Mouse (Mus musculus) liver, embryonic 14.5 days (tissue): ENCODE measurements around the gene Stag3. TPM values are rescaled to one million over a fixed set of nuclear protein-coding genes. Genes with fewer than 3 reads are reported as not detected.
A peak's percentile ranks its signal among the peaks of the same experiment; 100 is the strongest.

Source experiments
- ATAC-seq: fragments of 200-750 bp; cut with Nextera tagmentation; 2 replicates; pipeline ENCODE4 v1.8.0; 2017; ENCODE audit warnings: moderate number of reproducible peaks, mild to moderate bottlenecking, moderate library complexity; ENCODE audit not compliant: insufficient read depth
- DNase-seq, 3 experiments: peaks; one replicate each; pipeline ENCODE4 v3.0.0-alpha.2; 2012 to 2013; ENCODE audit warnings: low read depth in 3 of 3, low spot score in 3 of 3
- H3K27ac ChIP-seq: fragments of 300-500 bp; sonication (generic); 2 replicates; pipeline ENCODE4 v1.5.1; 2014; ENCODE audit warnings: moderate library complexity, mild to moderate bottlenecking, control low read depth, inconsistent platforms
- H3K27me3 ChIP-seq: fragments of 300-500 bp; sonication (generic); 2 replicates; pipeline ENCODE4 v1.6.1; 2014; ENCODE audit warnings: mild to moderate bottlenecking, low read length, moderate library complexity; ENCODE audit not compliant: control insufficient read depth, insufficient read depth
- H3K36me3 ChIP-seq: fragments of 300-500 bp; sonication (generic); replicated peaks from 2 replicates; pipeline ENCODE4 v1.6.1; 2014; ENCODE audit warnings: low read depth; ENCODE audit not compliant: control insufficient read depth, insufficient read depth
- H3K4me1 ChIP-seq, 2 experiments: fragments of 200-500 bp in 1 of 2; fragments of 300-500 bp in 1 of 2; sonication (generic) in 1 of 2; replicated peaks; 2 replicates each; pipeline ENCODE4 v1.6.1; 2012 to 2014; ENCODE audit warnings: antibody characterized with exemption in 1 of 2, inconsistent platforms in 1 of 2, low read length in 1 of 2; ENCODE audit not compliant: control insufficient read depth in 2 of 2, insufficient read depth in 2 of 2
- H3K4me2 ChIP-seq: fragments of 300-500 bp; sonication (generic); 2 replicates; pipeline ENCODE4 v1.6.1; 2014; ENCODE audit warnings: low read depth, mild to moderate bottlenecking, control low read depth, moderate library complexity
- H3K4me3 ChIP-seq, 2 experiments: fragments of 200-500 bp in 1 of 2; fragments of 300-500 bp in 1 of 2; sonication (generic) in 1 of 2; 2 replicates each; pipeline ENCODE4 v1.5.1; 2012 to 2014; ENCODE audit warnings: low read depth in 2 of 2, low read length in 2 of 2, mild to moderate bottlenecking in 2 of 2, control low read depth in 1 of 2, inconsistent platforms in 1 of 2, moderate library complexity in 1 of 2; ENCODE audit not compliant: insufficient read depth in 1 of 2
- H3K9ac ChIP-seq: fragments of 300-500 bp; sonication (generic); replicated peaks from 2 replicates; pipeline ENCODE4 v1.6.1; 2014; ENCODE audit warnings: mild to moderate bottlenecking, control low read depth, moderate library complexity
- H3K9me3 ChIP-seq: fragments of 300-500 bp; sonication (generic); 2 replicates; pipeline ENCODE4 v1.6.1; 2016; ENCODE audit warnings: low read length, mixed read lengths; ENCODE audit not compliant: control insufficient read depth
- CTCF ChIP-seq: IDR thresholded peaks from 2 replicates; pipeline ENCODE4 v1.5.1; 2016; ENCODE audit warnings: antibody characterized with exemption, low read depth, control low read depth
- EP300 ChIP-seq: IDR thresholded peaks from 2 replicates; pipeline ENCODE4 v1.6.1; 2016; ENCODE audit warnings: antibody characterized with exemption, low read depth
- WGBS: fragments of 180-500 bp; shearing (Covaris S2); extraction: QIAGEN DNeasy Blood & Tissue Kit; methylation state at CpG from one replicate; pipeline ENCODE4 v1.1.7; 2014; ENCODE audit not compliant: insufficient replicate concordance; 5-methylcytosine and 5-hydroxymethylcytosine counted together
- polyA plus RNA-seq, 2 experiments: library from polyadenylated mRNA; depleted of rRNA in 1 of 2; stranded (reverse) in 1 of 2; unstranded in 1 of 2; fragments of >200 nt; fragmentation: Nextera tagmentation in 1 of 2; extraction: Ambion mirVana in 1 of 2; gene quantifications; 2 replicates each; pipeline versions ENCODE4 v1.2.1 to v1.2.3; 2012 to 2014

Stag3 gene
- polyA plus RNA-seq, 2 experiments = 1.8 to 3.1 TPM

DNA sequence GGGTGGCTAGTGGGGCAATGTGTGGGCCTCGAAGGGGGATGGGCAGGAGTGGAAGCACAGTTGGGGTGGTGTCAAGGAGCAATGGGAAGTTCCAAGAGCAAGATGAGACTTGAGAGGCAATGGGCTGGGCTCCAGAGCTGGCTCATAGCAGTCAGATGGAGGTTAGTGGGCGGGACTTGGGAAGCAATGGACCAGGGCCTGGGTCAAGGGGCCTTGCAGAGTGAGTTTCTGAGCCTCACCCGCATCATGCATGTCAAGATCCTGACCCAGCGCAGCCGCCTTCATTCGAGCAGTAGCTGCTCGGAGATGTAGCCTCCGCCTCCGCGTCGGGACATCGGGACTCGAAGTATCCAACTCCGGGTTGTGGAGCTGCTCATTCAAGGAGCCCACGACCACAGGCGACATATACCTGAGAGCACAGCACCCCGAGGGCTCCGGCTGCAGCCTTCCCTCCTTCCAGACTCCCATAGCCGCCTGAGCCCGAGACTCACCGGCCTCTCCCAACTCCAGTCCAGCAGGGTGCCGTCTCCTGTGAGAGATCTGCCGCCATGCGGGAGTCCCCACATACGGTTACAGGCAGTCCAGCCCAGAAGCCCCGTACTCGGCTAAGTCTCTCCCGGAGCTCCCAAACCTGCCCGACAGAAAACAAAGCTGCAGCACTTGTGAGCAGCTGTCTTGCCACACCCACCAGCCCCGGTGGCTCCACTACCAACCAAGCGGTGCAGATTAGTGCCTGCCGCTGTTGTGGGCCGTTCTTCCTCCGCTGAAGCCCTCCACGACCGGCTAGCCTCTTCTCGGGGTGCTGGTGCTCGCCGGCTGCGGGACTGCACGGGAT, 4.6 kb upstream of the Stag3 start:
- Histone ChIP-seq H3K4me1 (peaks cover 0 to 4% of the 10 kb centered on the region in 2 experiments; a peak in 3 of 4 replicates), H3K4me2 (no peak overlapping the region), H3K36me3 (no peaks in the 10 kb centered on the region), H3K9me3 (no peaks in the 10 kb centered on the region), H3K9ac (no peak overlapping the region), H3K27me3 (peaks cover 17% of the 10 kb centered on the region), H3K27ac (no peak overlapping the region), H3K4me3 (no peak overlapping the region)
- 61% methylated on average over 41 of the region's 41 CpGs for WGBS
- no peak for TF ChIP-seq EP300
- no peak for TF ChIP-seq CTCF
- ATAC-seq = no peak
- no peak for DNase-seq

DNA sequence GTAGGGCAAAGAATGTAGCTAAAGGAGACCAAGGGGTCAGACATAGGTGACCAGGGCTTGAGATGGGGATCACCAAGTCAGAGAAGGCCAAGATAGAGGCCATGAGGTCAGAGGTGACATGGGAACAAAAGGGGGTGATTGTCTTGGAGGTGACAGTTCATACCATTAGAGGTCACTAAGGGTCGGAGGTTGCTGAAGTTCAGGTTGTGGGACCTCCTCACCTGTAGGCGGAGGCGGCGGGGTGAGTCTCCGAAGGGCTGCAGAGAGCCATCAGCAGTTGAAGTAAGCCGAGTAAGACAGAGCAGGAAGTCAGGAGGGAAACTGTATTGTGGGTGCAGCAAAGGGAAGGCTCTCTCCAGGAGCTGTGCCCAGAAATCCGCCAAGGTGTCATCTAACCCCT, 2.0 kb upstream of the Stag3 start:
- no peak for ATAC-seq
- Histone ChIP-seq H3K9ac (no peak overlapping the region), H3K4me1 (peaks cover 0 to 5% of the 10 kb centered on the region in 2 experiments; a peak in 3 of 4 replicates), H3K27me3 (peaks cover 7% of the 10 kb centered on the region), H3K9me3 (no peaks in the 10 kb centered on the region), H3K27ac (no peak overlapping the region), H3K36me3 (no peaks in the 10 kb centered on the region), H3K4me2 (no peak overlapping the region), H3K4me3 (no peak overlapping the region)
- 77% methylated on average over 7 of the region's 7 CpGs for WGBS
- DNase-seq = no peak
- TF ChIP-seq EP300 = no peak
- no peak for TF ChIP-seq CTCF

DNA sequence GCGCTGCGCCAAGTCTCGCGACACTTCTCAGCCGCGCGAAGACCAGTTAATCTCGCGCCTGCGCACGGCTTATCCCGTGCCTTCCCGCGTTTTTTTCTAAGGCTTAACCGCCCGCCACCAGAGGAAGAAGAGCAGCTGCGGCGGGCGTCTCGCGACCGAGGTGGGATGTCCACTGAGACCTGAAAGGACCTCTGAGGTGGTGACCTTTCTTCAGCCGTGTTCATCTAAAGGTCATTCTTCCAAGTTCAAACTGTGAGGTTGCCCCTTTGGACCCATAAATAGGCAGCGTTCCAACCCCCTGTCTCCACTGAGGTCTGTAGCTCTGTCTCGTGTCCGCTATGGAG, 357 bp downstream of the Stag3 start:
- Histone ChIP-seq H3K9ac (no peak overlapping the region), H3K27me3 (no peaks in the 10 kb centered on the region), H3K36me3 (no peaks in the 10 kb centered on the region), H3K4me1 (peaks cover 0 to 5% of the 10 kb centered on the region in 2 experiments; a peak in 3 of 4 replicates), H3K27ac (no peak overlapping the region), H3K4me3 (no peak overlapping the region; a peak in 1 of 4 replicates), H3K4me2 (peak overlapping the region; percentile 80), H3K9me3 (no peaks in the 10 kb centered on the region)
- whole genome bisulfite sequencing = 21% methylated on average over 26 of the region's 26 CpGs
- no peak for TF ChIP-seq EP300
- TF ChIP-seq CTCF = no peak
- DNase-seq = no peak
- ATAC-seq = no peak

DNA sequence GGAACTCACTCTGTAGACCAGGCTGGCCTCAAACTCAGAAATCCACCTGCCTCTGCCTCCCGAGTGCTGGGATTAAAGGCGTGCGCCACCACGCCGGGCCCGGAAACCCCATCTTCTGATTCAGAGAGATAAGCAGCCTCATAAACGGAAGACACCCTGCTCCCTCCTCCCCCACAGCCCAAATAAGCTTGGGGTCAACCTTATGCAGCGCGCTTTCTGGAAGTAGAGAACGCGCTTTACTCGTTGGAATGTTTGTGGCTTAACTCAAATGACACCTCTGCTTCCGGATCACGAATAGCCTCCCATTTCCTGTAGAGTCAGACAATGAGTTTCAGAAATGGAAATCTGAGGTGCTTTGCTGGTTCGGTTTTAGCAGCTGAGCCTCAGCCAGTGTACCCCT, 789 bp downstream of the Stag3 start:
- no peak overlapping the region for H3K27ac ChIP-seq
- 59% methylated on average over 15 of the region's 15 CpGs for WGBS
- no peaks in the 10 kb centered on the region for H3K27me3 ChIP-seq
- no peaks in the 10 kb centered on the region for H3K36me3 ChIP-seq
- ATAC-seq (no peak), DNase-seq (no peak)
- H3K4me1 ChIP-seq = peaks cover 0 to 5% of the 10 kb centered on the region in 2 experiments; a peak in 3 of 4 replicates
- H3K4me2 ChIP-seq = no peak overlapping the region
- TF ChIP-seq CTCF (no peak), EP300 (no peak)
- H3K4me3 ChIP-seq = no peak overlapping the region
- no peak overlapping the region for H3K9ac ChIP-seq
- H3K9me3 ChIP-seq = no peaks in the 10 kb centered on the region

DNA sequence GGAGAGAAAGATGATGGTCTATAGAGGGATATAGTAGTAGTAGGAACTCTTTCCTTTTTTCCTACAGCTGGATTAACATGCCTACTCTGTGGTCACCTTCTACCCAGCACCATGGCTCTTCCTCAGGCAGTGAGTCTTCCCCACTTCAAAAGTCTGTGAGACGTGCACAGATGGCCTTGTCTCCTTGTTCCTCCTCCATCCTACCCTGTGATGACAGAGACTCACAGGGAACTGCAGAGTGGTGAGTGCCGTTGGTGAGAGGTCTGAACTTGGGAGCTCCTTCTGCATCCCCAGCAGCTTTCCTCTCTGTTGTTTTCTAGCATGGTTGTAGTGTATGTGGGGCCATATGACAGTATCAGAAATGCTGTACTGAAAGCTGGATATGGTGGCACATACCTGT, 1.8 kb downstream of the Stag3 start:
- no peaks in the 10 kb centered on the region for H3K27me3 ChIP-seq
- no peak for TF ChIP-seq CTCF
- TF ChIP-seq EP300 = no peak
- H3K36me3 ChIP-seq = no peaks in the 10 kb centered on the region
- no peaks in the 10 kb centered on the region for H3K9me3 ChIP-seq
- ATAC-seq (no peak), DNase-seq (no peak)
- H3K27ac ChIP-seq = no peak overlapping the region
- WGBS = 50% methylated on average over 2 of the region's 2 CpGs
- no peak overlapping the region for H3K4me2 ChIP-seq
- peaks cover 0 to 5% of the 10 kb centered on the region in 2 experiments; a peak in 3 of 4 replicates for H3K4me1 ChIP-seq
- no peak overlapping the region for H3K4me3 ChIP-seq
- H3K9ac ChIP-seq = no peak overlapping the region
